Mouse (Mus musculus) cerebellum, postnatal 25 days (tissue): ENCODE measurements at regions not wholly inside any gene's neighbourhood (a gene's known extent, or its start where the extent isn't known, plus 50 kb on each side); places are given as distances from the start of the nearest gene placed in this dataset.

Experiments
- DNase-seq, 2 experiments: peaks; one replicate each; pipeline ENCODE4 v3.0.0; 2021; ENCODE audit warnings: mixed read lengths in 2 of 2

DNA sequence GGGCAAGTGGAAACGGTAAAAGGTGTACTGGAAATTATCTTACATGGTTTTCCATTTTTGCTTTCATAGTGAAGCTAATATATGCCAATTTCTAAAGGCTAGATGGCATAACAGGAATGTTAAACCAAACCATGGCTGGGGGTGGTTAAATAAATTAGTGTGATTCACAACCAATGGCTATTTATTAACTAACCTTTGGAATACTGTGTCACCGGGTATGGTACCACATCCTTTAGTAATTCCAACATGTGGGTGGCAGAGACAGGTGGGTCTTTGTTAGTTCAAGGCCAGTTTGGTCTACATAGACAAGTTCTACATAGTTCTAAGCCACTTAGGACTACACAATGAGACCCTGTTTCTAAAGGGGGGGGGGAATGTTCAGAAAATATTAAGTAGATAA is 179.8 kb upstream of the Plxnc1 start:
- no peak for DNase-seq

- no peak for DNase-seq
These were observed 175.4 kb upstream of the Plxnc1 start for GRCm38 (mm10) chr10:95120007-95120406.

DNA sequence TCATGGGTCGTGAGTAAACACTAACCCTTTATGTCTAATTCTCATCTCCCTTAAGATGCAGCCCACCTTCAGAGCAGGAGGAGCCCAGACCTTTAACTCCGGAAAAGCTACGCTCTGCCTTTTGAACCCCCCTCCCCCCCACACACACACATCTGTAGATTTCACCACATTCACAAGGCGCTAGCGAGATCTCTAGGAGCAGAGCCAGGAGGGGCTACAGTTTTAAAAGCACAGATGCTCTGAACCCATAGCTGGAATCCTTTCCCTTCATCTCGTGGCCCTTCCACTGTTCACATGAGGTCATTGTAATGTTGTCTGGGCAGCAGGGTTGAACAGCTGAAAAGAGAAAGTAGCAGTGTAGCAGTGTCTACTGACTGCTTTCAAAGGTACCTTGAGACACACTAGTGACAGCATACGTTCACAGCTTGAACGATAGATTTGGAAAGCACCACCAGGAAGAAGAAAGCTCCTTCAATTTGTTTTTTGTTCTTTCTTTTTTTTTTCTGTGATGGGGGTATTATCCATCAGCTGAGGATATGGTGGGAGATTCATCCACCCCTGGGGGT is 174.2 kb upstream of the Plxnc1 start:
- DNase-seq: no peak

- DNase-seq: no peak
These were observed 173.1 kb upstream of the Plxnc1 start for GRCm38 (mm10) chr10:95117731-95118212.

- DNase-seq: peak in 1 of 2 experiments; percentile 12
These were observed 172.6 kb upstream of the Plxnc1 start for GRCm38 (mm10) chr10:95117041-95117730.

GRCm38 (mm10) chr10:95116579-95117011 is 172.0 kb upstream of the Plxnc1 start:
- DNase-seq: no peak

GRCm38 (mm10) chr10:95112837-95113388 is 168.3 kb upstream of the Plxnc1 start:
- no peak for DNase-seq

DNA sequence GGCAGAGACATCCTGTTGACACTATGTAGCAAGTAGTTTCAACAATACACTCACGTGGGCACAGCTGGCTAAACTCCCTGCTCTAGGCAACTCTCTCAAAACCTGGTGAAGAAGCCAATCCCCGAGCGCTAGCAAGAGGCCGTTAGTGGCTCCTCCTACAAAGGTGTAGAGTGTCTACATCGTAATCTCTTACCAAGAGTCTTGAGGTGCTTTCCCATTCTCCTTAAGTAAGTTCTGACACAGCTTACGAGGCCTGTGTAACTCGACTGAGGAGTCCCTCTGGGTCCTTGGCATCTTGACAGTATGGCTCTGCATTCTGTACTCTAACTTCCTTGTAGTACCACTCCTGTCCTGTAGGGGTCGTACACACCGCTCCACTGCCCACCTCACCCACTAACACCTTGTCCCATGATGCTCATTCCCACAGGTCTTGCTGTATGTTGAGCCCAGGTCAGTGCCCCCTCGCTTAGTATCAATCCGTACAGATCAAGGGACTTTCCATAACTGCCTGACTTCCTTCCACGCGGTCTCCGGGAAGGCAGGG is 167.7 kb upstream of the Plxnc1 start:
- DNase-seq: no peak

DNA sequence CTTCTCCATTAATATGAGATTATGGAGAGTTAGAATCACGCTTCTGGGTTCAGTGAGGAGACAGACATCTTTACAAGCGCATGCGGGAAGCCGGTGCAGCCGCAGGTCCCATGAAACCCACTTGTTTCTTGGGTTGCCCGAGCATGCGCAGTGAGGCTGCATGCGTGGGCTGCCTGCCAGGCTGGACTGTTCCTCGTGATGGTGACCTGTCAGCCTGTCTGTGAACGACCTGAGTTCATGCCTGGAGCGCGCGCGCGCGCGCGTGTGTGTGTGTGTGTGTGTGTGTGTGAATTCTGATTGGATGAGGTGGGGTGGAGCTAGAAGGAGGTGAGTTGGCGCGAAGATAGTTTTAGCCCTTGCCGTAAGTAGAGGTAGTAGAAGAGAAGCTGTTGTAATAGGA is 166.2 kb upstream of the Plxnc1 start:
- no peak for DNase-seq

DNA sequence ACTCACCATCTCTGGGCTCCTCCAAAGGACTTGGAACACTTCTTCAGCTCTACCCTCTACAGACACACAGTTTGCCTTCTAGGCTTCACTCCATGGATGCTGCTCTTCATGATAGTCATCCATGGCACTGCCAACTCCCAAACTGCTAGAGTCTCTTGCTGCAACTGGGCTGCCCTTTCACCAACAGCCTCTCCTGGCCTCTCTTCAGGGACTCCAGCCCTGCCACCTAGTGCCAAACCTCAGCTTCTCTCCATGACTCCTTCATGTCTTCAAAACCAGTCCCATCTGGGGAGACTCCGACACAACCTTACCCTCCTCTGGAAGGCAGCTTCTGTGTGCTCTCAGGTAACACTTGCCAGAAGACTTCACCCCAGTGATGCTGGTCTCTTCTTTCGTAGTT is 164.9 kb upstream of the Plxnc1 start:
- no peak for DNase-seq

DNA sequence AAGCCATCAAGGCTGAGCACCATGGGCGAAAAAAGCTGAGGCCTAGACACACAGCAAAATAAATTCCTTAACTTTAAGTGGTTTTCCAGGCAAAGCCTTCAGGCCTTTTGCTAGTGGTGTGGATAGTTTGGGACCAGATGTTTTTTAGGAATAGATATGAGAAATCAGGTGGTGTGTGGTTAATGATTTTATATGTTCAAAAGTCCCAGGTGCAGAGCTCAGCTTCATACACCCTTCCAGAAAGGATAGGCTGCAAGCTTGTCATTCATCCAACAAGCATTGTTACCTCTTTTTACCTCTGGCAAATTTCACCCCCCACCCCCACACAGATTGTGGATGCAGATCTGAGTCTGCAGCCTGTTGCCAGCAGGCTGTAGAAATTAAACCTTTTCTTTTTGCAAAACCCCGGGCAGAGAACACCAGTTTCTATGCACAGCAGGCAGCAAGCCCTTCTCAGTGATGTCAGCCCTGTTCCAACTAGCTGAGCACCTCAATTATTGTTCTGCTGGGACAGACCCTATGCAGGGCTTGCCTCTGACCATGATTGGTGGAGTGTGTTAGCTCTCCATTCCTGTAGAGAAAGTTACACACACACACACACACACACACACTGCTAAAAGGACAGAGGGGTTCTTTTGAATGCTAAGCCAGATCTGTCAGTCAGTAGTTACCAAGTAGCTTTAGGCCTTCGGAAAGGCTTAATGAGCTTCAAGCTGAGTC is 163.1 kb upstream of the Plxnc1 start:
- DNase-seq: no peak

DNA sequence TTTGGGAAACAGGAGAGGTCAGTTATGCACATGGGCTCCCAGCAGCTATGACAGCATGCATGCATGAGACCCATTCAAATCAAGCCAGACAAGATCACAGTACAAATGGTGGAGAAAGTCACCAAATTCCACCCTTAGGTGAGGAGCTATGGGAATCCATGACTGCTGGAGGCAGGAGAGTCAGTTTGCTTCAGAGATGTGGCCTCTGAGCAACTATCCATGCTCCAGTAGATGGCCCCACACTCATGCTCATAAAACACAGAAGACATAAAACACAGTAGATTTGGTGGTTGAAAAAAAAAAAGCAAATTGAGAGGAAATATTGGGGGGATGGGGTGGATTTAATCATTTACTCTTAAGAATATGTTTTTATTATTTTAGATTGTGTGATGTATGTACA is 159.2 kb upstream of the Plxnc1 start:
- DNase-seq: peak in 1 of 2 experiments; percentile 36

GRCm38 (mm10) chr10:95102981-95103380 is 158.3 kb upstream of the Plxnc1 start:
- no peak for DNase-seq

DNA sequence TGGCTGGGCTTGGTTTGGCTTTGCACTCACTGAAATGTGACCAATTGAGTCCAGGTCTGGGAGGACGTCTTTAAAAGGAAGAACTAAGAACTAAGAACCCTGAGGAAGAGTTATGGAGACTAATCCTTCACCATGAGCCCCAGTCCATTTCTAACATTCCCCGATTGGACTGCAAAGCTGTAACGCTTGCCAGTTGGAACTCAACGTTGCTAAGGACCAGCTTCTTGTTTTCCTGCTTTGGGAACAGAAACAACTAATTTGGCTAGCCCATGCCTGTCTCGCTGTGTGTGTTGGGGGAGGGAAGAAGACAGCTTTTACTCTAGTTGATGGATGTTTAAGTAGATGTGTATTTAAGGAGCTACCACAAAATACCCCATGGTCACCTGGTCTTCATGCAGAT is 155.3 kb upstream of the Plxnc1 start:
- no peak for DNase-seq

GRCm38 (mm10) chr10:95095847-95096246 is 151.2 kb upstream of the Plxnc1 start:
- DNase-seq: no peak

DNA sequence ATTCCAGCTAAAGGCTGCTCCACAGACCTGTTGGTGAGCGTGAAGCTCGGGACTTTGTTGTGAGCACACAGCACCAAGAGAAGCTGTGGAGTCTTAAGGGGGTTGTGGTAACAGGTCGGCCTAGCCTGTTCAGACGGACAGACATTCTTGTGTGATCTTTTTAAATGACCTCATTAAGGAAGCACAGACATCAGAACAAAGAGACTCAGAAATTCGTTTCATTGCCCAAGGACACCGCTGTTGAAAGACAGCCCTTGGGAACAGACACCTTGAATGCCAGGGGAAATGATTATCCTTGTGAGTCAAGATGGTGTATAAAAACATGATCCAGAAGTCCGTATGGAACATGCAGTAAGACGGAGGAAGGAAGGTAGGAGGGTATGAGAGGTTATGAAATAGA is 150.1 kb upstream of the Plxnc1 start:
- DNase-seq: no peak

DNA sequence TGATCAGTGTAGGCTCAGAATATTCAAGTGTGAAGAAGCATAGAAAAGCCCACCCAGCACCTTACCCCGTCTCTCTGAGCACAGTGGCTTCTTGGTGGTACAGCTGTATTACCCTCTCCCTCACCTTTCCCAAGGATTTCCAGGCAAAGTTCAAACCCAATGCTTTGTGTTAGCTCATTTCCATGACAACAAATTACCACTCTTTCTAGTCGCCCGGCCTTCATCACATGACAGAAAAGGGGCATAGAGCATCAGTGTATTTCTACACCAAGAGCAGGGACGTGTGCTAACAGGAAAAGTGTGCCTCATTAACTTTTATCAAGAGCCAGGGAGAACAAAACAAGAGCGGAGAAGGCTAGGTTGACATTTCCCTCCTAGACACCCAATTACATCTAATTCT is 148.6 kb upstream of the Plxnc1 start:
- DNase-seq: no peak

- DNase-seq: no peak
These were observed 146.5 kb upstream of the Plxnc1 start for GRCm38 (mm10) chr10:95091086-95091485.

DNA sequence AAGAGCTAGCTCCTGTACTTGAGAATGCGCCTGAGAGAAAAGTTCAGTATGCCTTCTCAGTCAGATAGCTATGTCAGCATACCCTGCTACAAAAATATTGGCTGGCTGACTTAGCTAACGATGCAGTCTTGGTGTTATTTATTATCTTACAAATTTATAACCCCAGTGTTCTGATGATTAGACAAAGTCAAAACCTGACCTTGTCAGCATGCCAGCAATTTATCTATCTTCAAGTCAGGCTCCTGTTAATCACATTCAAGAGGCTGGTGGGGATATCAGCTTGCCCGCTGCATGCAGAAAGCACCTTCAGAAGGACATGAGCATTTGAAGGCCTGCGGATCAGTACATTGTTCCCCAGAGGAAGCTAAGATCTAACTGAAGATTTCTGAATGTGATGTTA is 146.0 kb upstream of the Plxnc1 start:
- DNase-seq: no peak

GRCm38 (mm10) chr10:95090035-95090434 is 145.4 kb upstream of the Plxnc1 start:
- no peak for DNase-seq

DNA sequence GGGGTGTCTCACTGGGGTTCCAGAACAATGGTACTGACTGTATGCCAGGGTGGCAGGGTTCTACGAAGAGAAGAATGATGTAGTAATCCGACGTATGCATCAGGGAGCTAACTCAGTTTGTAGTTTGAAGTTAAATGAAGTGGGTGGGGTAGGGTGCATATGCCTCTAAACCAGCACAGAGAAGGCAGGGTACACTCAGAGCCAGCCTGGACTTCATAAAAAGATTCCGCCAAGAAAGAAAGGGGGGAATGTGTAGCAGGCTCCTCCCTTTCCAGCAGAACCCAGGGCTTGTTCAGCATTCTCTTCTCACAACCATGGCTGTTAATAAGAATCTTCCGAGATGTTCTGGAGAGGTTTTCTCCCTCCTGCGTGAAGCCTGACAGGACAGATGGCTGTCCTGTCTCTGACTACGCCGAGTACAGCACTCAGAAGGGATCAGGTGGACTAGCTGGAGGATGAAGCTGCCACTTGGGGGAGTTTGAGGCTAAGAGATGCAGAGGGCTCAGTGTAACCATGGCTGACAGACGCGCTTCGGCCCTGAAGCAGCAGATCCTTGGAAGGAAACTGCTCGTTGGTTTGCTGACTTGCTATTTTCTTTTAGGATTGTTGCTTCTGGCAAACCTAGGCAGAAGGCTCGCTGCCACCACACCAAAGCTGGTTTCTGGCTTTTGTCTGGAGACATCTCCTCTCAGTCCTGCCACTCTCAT is 143.4 kb upstream of the Plxnc1 start:
- DNase-seq: peak; percentile 66 to 80

GRCm38 (mm10) chr10:95086755-95087154 is 142.1 kb upstream of the Plxnc1 start:
- DNase-seq: no peak
